Mouse (Mus musculus): ENCODE measurements around the gene Hmga2. TPM values are rescaled to one million over a fixed set of nuclear protein-coding genes. Genes with fewer than 3 reads are reported as not detected.

The Hmga2 gene
- total RNA-seq, 2 experiments from 2014 or later, result 0.21 TPM; not detected in 1

- peak in 1 of 2 experiments; percentile 3 for DNase-seq (ENCODE audit: low spot score in 2 of 2)
- intact Hi-C loops (cut with DNase I), result loop anchor here (5.0 kb wide), 1 partner anchor 77 kb away; no protein-coding TSS in a partner anchor
Measured at GRCm38 (mm10) chr10:120475041-120475541, 1.2 kb downstream of the Hmga2 start.

GRCm38 (mm10) chr10:120474301-120474700 is 2.0 kb downstream of the Hmga2 start:
- DNase-seq (ENCODE audit: low spot score in 2 of 2), result no peak
- intact Hi-C loops (cut with DNase I), result no loop called here

GRCm38 (mm10) chr10:120473218-120473617 is 3.1 kb downstream of the Hmga2 start:
- DNase-seq (ENCODE audit: low spot score in 2 of 2), result no peak
- intact Hi-C loops (cut with DNase I), result no loop called here

- intact Hi-C loops (cut with DNase I), result no loop called here
Measured at GRCm38 (mm10) chr10:120472606-120473005, 3.7 kb downstream of the Hmga2 start.

GRCm38 (mm10) chr10:120465121-120465520 is 11.1 kb downstream of the Hmga2 start:
- no peak for DNase-seq (ENCODE audit: low spot score in 2 of 2)
- intact Hi-C loops (cut with DNase I), result no loop called here

More at GRCm38 (mm10) chr10:120472606-120473005, 3.7 kb downstream of the Hmga2 start:
- no peak for DNase-seq (ENCODE audit: low spot score in 2 of 2)

- DNase-seq (ENCODE audit: low spot score in 2 of 2), result no peak
- intact Hi-C loops (cut with DNase I), result no loop called here
Measured at GRCm38 (mm10) chr10:120461769-120462168, 14.5 kb downstream of the Hmga2 start.

- no peak for DNase-seq (ENCODE audit: low spot score in 2 of 2)
- intact Hi-C loops (cut with DNase I), result no loop called here
Measured at GRCm38 (mm10) chr10:120461301-120461700, 15.0 kb downstream of the Hmga2 start.

GRCm38 (mm10) chr10:120458866-120459265 is 17.4 kb downstream of the Hmga2 start:
- intact Hi-C loops (cut with DNase I), result no loop called here
- DNase-seq (ENCODE audit: low spot score in 2 of 2), result no peak

- no peak for DNase-seq (ENCODE audit: low spot score in 2 of 2)
- intact Hi-C loops (cut with DNase I), result no loop called here
Measured at GRCm38 (mm10) chr10:120449661-120450284, 26.5 kb downstream of the Hmga2 start.

- intact Hi-C loops (cut with DNase I), result no loop called here
Measured at GRCm38 (mm10) chr10:120446799-120447198, 29.5 kb downstream of the Hmga2 start.

GRCm38 (mm10) chr10:120446206-120446605 is 30.1 kb downstream of the Hmga2 start:
- no peak for DNase-seq (ENCODE audit: low spot score in 2 of 2)
- intact Hi-C loops (cut with DNase I), result no loop called here

More at GRCm38 (mm10) chr10:120446799-120447198, 29.5 kb downstream of the Hmga2 start:
- DNase-seq (ENCODE audit: low spot score in 2 of 2), result no peak

GRCm38 (mm10) chr10:120444463-120445070 is 31.7 kb downstream of the Hmga2 start:
- intact Hi-C loops (cut with DNase I), result no loop called here
- no peak for DNase-seq (ENCODE audit: low spot score in 2 of 2)

- intact Hi-C loops (cut with DNase I), result no loop called here
- DNase-seq (ENCODE audit: low spot score in 2 of 2), result no peak
Measured at GRCm38 (mm10) chr10:120443757-120444311, 32.4 kb downstream of the Hmga2 start.

- no peak for DNase-seq (ENCODE audit: low spot score in 2 of 2)
- intact Hi-C loops (cut with DNase I), result no loop called here
Measured at GRCm38 (mm10) chr10:120441254-120441653, 35.0 kb downstream of the Hmga2 start.

- no peak for DNase-seq (ENCODE audit: low spot score in 2 of 2)
- intact Hi-C loops (cut with DNase I), result loop anchor here (10.0 kb wide), 1 partner anchor 430 kb away; no protein-coding TSS in a partner anchor
Measured at GRCm38 (mm10) chr10:120434433-120434832, 41.8 kb downstream of the Hmga2 start.

GRCm38 (mm10) chr10:120433463-120433815 is 42.8 kb downstream of the Hmga2 start:
- intact Hi-C loops (cut with DNase I), result loop anchor here (1.0 to 10.0 kb wide), 2 partner anchors 269 to 431 kb away; no protein-coding TSS in a partner anchor
- DNase-seq (ENCODE audit: low spot score in 2 of 2), result no peak

GRCm38 (mm10) chr10:120432731-120433462 is 43.4 kb downstream of the Hmga2 start:
- intact Hi-C loops (cut with DNase I), result loop anchor here (1.0 to 10.0 kb wide), 2 partner anchors 269 to 432 kb away; no protein-coding TSS in a partner anchor
- DNase-seq (ENCODE audit: low spot score in 2 of 2), result no peak

- intact Hi-C loops (cut with DNase I), result loop anchor here (10.0 kb wide), 1 partner anchor 433 kb away; no protein-coding TSS in a partner anchor
- no peak for DNase-seq (ENCODE audit: low spot score in 2 of 2)
Measured at GRCm38 (mm10) chr10:120432081-120432480, 44.2 kb downstream of the Hmga2 start.

GRCm38 (mm10) chr10:120431435-120431834 is 44.8 kb downstream of the Hmga2 start:
- peak; percentile 12 to 25 for DNase-seq (ENCODE audit: low spot score in 2 of 2)
- intact Hi-C loops (cut with DNase I), result loop anchor here (10.0 kb wide), 1 partner anchor 433 kb away; no protein-coding TSS in a partner anchor

GRCm38 (mm10) chr10:120430422-120430821 is 45.8 kb downstream of the Hmga2 start:
- DNase-seq (ENCODE audit: low spot score in 2 of 2), result no peak
- intact Hi-C loops (cut with DNase I), result loop anchor here (10.0 kb wide), 1 partner anchor 434 kb away; no protein-coding TSS in a partner anchor
